ENCODE assay signal across 18 mouse cellular contexts in the genomic region with DNA sequence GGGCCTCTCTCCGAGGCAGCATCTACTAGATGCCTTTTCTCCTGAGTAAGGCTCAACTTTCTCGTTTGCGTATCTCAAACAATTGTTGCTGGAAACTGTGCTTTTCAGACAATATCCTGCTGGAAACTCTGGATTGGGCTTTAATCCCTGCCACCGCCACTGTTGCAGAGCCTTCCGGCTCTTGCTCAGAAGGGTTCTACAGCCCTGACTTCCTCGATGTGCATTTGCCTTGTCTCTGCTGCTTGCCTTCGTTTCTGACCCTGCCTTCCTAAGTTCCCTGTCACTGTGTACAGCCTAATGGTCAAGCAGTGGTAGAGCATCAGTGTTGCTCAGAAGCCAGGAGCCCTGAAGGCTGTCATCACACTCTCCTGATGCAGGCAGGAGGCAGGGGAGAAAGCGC.
DNase-seq lines count a peak whose midpoint lies in the region; ATAC-seq and TF ChIP-seq lines count a peak whose summit lies in the region.
"Had no signal": no experiment of that assay in that cellular context is flagged by ENCODE, and none has a peak within 500 bp of the region (broad histone marks: within the 10 kb centered on the region; RNA-seq: fewer than 3 reads in every experiment).

No protein-coding gene starts in this region.

- H3K4me2 ChIP-seq in forebrain, embryonic 13.5 days: no peak overlapping the region
- no peak overlapping the region for H3K4me2 ChIP-seq in heart, embryonic 16.5 days (ENCODE audit: low read depth, low read length)
- no peak overlapping the region for H3K4me2 ChIP-seq in kidney, postnatal 0 days (ENCODE audit: low read length)
- H3K4me2 ChIP-seq in kidney, embryonic 16.5 days (replicated peaks; ENCODE audit: low read depth, low read length): no peak overlapping the region
- H3K4me2 ChIP-seq: liver, embryonic 11.5 days; lung, embryonic 14.5 days had no signal

- H3K4me1 ChIP-seq in forebrain, embryonic 10.5 days: peaks cover 45% of the 10 kb centered on the region
- H3K4me1 ChIP-seq in forebrain, embryonic 13.5 days: peaks cover 13% of the 10 kb centered on the region
- H3K4me1 ChIP-seq in heart, embryonic 16.5 days (ENCODE audit: control insufficient read depth, insufficient read depth, low read length): peaks cover 20% of the 10 kb centered on the region
- H3K4me1 ChIP-seq in kidney, postnatal 0 days (replicated peaks; ENCODE audit: insufficient read depth, low read length): peaks cover 8% of the 10 kb centered on the region
- peaks cover 37% of the 10 kb centered on the region for H3K4me1 ChIP-seq in kidney, embryonic 16.5 days (ENCODE audit: insufficient read depth, low read length)

- DNase-seq in forebrain, embryonic 10.5 days (ENCODE audit: extremely low spot score, low spot score): no peak
- DNase-seq in heart, postnatal 4 days: no peak
- no peak for DNase-seq in kidney, postnatal 0 days (ENCODE audit: low spot score)
- no peak for DNase-seq in layer of hippocampus, adult 9-10 months (ENCODE audit: low spot score)
- DNase-seq: adrenal gland, adult 8-10 months; cerebellum, adult 11-12 months; cerebellum, postnatal 25 days; gastrocnemius, postnatal 14 days; kidney, postnatal 36 days; layer of hippocampus, postnatal 36 days; lung, embryonic 14.5 days had no signal

- 87% methylated on average over 8 of the region's 8 CpGs for WGBS in forebrain, embryonic 10.5 days
- WGBS in forebrain, embryonic 13.5 days: 72% methylated on average over 8 of the region's 8 CpGs
- 74% methylated on average over 8 of the region's 8 CpGs for WGBS in heart, embryonic 16.5 days
- WGBS in kidney, postnatal 0 days: 74% methylated on average over 8 of the region's 8 CpGs
- 83% methylated on average over 8 of the region's 8 CpGs for WGBS in kidney, embryonic 16.5 days

- H3K9ac ChIP-seq in forebrain, embryonic 13.5 days: no peak overlapping the region
- no peak overlapping the region for H3K9ac ChIP-seq in heart, embryonic 16.5 days (ENCODE audit: low read length)
- no peak overlapping the region for H3K9ac ChIP-seq in kidney, postnatal 0 days (ENCODE audit: low read depth, low read length)
- H3K9ac ChIP-seq in kidney, embryonic 16.5 days (replicated peaks; ENCODE audit: low read length): no peak overlapping the region
- H3K9ac ChIP-seq: lung, embryonic 14.5 days had no signal

- no peak for ATAC-seq in forebrain, embryonic 13.5 days
- ATAC-seq in heart, embryonic 16.5 days (replicated peaks; ENCODE audit: extremely low read depth, insufficient read depth, low FRiP score): no peak
- ATAC-seq in kidney, postnatal 0 days (replicated peaks; ENCODE audit: low FRiP score, low read depth): no peak
- ATAC-seq in kidney, embryonic 16.5 days (ENCODE audit: low FRiP score, low TSS enrichment): no peak
- ATAC-seq in megakaryocyte, adult 5-6 weeks (ENCODE audit: poor library complexity, severe bottlenecking): peak; percentile 16; the same call in 1 of the 2 replicates

- no peaks in the 10 kb centered on the region for H3K27me3 ChIP-seq in forebrain, embryonic 10.5 days (ENCODE audit: poor library complexity, severe bottlenecking)
- H3K27me3 ChIP-seq in forebrain, embryonic 13.5 days: no peaks in the 10 kb centered on the region
- H3K27me3 ChIP-seq in heart, embryonic 16.5 days (ENCODE audit: control insufficient read depth, insufficient read depth, low read length): no peaks in the 10 kb centered on the region
- H3K27me3 ChIP-seq in kidney, postnatal 0 days (ENCODE audit: insufficient read depth, low read length): no peaks in the 10 kb centered on the region
- H3K27me3 ChIP-seq in kidney, embryonic 16.5 days (ENCODE audit: insufficient read depth, low read length): no peaks in the 10 kb centered on the region

- peaks cover 29% of the 10 kb centered on the region for H3K36me3 ChIP-seq in forebrain, embryonic 10.5 days (replicated peaks)
- H3K36me3 ChIP-seq in forebrain, embryonic 13.5 days (ENCODE audit: poor library complexity, severe bottlenecking): 0 out of 2 replicates have a peak, but pooled peaks cover 4% of the 10 kb centered on the region
- 0 out of 2 replicates have a peak, but pooled peaks cover 3% of the 10 kb centered on the region for H3K36me3 ChIP-seq in heart, embryonic 16.5 days (ENCODE audit: control insufficient read depth, insufficient read depth)
- H3K36me3 ChIP-seq in kidney, postnatal 0 days (ENCODE audit: insufficient read depth, low read length): no peaks in the 10 kb centered on the region
- H3K36me3 ChIP-seq in kidney, embryonic 16.5 days (ENCODE audit: insufficient read depth, low read length): peaks cover 4% of the 10 kb centered on the region; the same call in 1 of the 2 replicates

- peak overlapping the region; percentile 9; the same call in 1 of the 2 replicates for H3K27ac ChIP-seq in forebrain, embryonic 10.5 days
- no peak overlapping the region for H3K27ac ChIP-seq in forebrain, embryonic 13.5 days
- 0 out of 2 replicates have a peak overlapping the region, but pooled peaks have one; percentile 27 for H3K27ac ChIP-seq in heart, embryonic 16.5 days (ENCODE audit: low read length)
- 0 out of 2 replicates have a peak overlapping the region, but pooled peaks have one; percentile 19 for H3K27ac ChIP-seq in kidney, postnatal 0 days
- no peak overlapping the region for H3K27ac ChIP-seq in kidney, embryonic 16.5 days (ENCODE audit: low read length)
- H3K27ac ChIP-seq: macrophage had no signal

- TF ChIP-seq CTCF in kidney, postnatal 0 days (IDR thresholded peaks at IDR 0.05; ENCODE audit: low read depth): no peak

- H3K9me3 ChIP-seq in forebrain, embryonic 10.5 days: no peaks in the 10 kb centered on the region
- no peaks in the 10 kb centered on the region for H3K9me3 ChIP-seq in forebrain, embryonic 13.5 days (replicated peaks)
- no peaks in the 10 kb centered on the region for H3K9me3 ChIP-seq in heart, embryonic 16.5 days (replicated peaks; ENCODE audit: control insufficient read depth, low read length)
- no peaks in the 10 kb centered on the region for H3K9me3 ChIP-seq in kidney, postnatal 0 days (replicated peaks; ENCODE audit: low read length)
- no peaks in the 10 kb centered on the region for H3K9me3 ChIP-seq in kidney, embryonic 16.5 days (ENCODE audit: low read length)

- no peak overlapping the region for H3K4me3 ChIP-seq in forebrain, embryonic 10.5 days
- no peak overlapping the region for H3K4me3 ChIP-seq in forebrain, embryonic 13.5 days
- H3K4me3 ChIP-seq in heart, embryonic 16.5 days (ENCODE audit: low read length): no peak overlapping the region
- no peak overlapping the region for H3K4me3 ChIP-seq in kidney, postnatal 0 days (replicated peaks; ENCODE audit: low read depth, low read length)
- no peak overlapping the region for H3K4me3 ChIP-seq in kidney, embryonic 16.5 days (ENCODE audit: low read length)
- H3K4me3 ChIP-seq: erythroblast, embryonic 14.5 days had no signal

Comparison
In these comparisons a context has a peak if more than half of its experiments do, and no peak if none do; other contexts are left out.
1. H3K27ac ChIP-seq: peak in forebrain, embryonic 10.5 days (single experiment), heart, embryonic 16.5 days (single experiment) and kidney, postnatal 0 days (single experiment); none in forebrain, embryonic 13.5 days (single experiment) and kidney, embryonic 16.5 days (single experiment).